Mouse (Mus musculus) liver, embryonic 14.5 days (tissue): ENCODE data around the gene Insm2.

ENCODE experiments used
- CTCF ChIP-seq: IDR thresholded peaks from 2 replicates; pipeline ENCODE4 v1.5.1; 2016; ENCODE audit warnings: antibody characterized with exemption, low read depth, control low read depth
- EP300 ChIP-seq: IDR thresholded peaks from 2 replicates; pipeline ENCODE4 v1.6.1; 2016; ENCODE audit warnings: antibody characterized with exemption, low read depth

DNA sequence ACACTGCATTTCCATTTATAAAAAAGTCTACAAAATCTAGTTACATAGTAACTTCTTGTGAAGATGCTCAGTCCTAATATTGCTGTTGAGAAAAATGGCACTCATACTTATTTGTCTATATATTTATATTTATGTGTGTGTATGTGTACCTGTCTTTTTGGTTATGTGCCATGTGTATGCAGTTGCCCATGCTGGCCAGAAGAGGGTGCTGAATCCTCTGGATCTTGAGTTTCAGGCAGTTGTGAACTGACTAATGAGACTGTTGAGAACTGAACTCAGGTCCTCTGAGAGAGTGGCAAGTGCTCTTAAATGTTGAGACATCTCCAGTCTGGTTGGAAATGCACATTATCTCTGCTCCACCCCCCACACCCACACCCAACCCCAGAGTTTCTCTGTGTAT lies 26.1 kb upstream of the Insm2 start:
- TF ChIP-seq CTCF, result peak; percentile 42
- TF ChIP-seq EP300, result no peak
